Mouse (Mus musculus) neural tube, embryonic 12.5 days (tissue): ENCODE measurements around the gene Olfr262. TPM values are rescaled to one million over a fixed set of nuclear protein-coding genes. Genes with fewer than 3 reads are reported as not detected.
"Not testable (repeated sequence)": the region's sequence is repeated elsewhere in the genome, so short reads cannot be mapped to it uniquely, and the experiment has no call there.

Source experiments
- ATAC-seq: fragments of 200-750 bp; cut with Nextera tagmentation; 2 replicates; pipeline ENCODE4 v1.8.0; 2017; ENCODE audit warnings: low read depth, mild to moderate bottlenecking, moderate TSS enrichment, moderate library complexity; ENCODE audit not compliant: low FRiP score
- H3K27ac ChIP-seq: fragments of 300-500 bp; sonication (generic); 2 replicates; pipeline ENCODE4 v1.5.1; 2016
- H3K27me3 ChIP-seq: fragments of 300-500 bp; sonication (generic); replicated peaks from 2 replicates; pipeline ENCODE4 v1.6.1; 2016; ENCODE audit warnings: mild to moderate bottlenecking
- H3K36me3 ChIP-seq: fragments of 300-500 bp; sonication (generic); 2 replicates; pipeline ENCODE4 v1.6.1; 2016; ENCODE audit warnings: mild to moderate bottlenecking
- H3K4me1 ChIP-seq: fragments of 300-500 bp; sonication (generic); 2 replicates; pipeline ENCODE4 v1.6.1; 2016
- H3K4me2 ChIP-seq: fragments of 300-500 bp; sonication (generic); replicated peaks from 2 replicates; pipeline ENCODE4 v1.6.1; 2016; ENCODE audit warnings: mild to moderate bottlenecking
- H3K4me3 ChIP-seq: fragments of 300-500 bp; sonication (generic); 2 replicates; pipeline ENCODE4 v1.5.1; 2016
- H3K9ac ChIP-seq: fragments of 300-500 bp; sonication (generic); 2 replicates; pipeline ENCODE4 v1.6.1; 2016; ENCODE audit warnings: mild to moderate bottlenecking
- H3K9me3 ChIP-seq: fragments of 300-500 bp; sonication (generic); 2 replicates; pipeline ENCODE4 v1.6.1; 2016; ENCODE audit warnings: mild to moderate bottlenecking
- WGBS: fragments of 180-500 bp; shearing (Covaris S2); methylation state at CpG from one replicate; pipeline ENCODE4 v1.1.7; 2016; 5-methylcytosine and 5-hydroxymethylcytosine counted together
- polyA plus RNA-seq: library from polyadenylated mRNA; unstranded; fragments of >200 nt; fragmentation: Nextera tagmentation; extraction: Ambion mirVana; gene quantifications from 2 replicates; pipeline ENCODE4 v1.2.1, GENCODE M21; 2016

The Olfr262 gene
- not detected in 2 replicates for polyA plus RNA-seq

DNA sequence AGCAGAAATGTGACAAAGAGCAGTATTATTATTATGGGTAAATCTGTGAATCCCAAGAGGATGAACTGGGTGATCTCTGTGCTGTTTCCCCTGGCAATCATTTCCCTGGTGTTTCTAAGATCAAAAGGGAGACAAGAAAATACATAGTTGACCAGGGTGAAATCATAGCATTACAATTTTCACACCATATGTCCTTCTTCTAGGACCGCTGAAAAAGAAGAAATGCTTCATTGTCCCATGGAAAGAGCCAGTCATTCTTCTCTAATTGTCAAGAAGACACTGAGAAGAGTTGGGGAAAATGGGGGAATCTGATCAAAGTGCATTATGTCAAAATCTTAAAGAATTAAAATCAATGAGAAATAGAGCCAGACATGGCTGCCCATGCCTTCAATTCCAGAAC is at the start of gene Olfr262:
Gene Olfr262, minus strand, starts transcription at position 101 of the 400 bp plus-strand sequence.
- WGBS: 88% methylated on average over 1 of the region's 1 CpGs
- ATAC-seq: no peak
- no peaks in the 10 kb centered on the region for H3K4me1 ChIP-seq
- H3K27ac ChIP-seq: no peak within 1 kb of the TSS
- no peak within 1 kb of the TSS for H3K9ac ChIP-seq
- H3K27me3 ChIP-seq: no peaks in the 10 kb centered on the region
- H3K4me2 ChIP-seq: no peak within 1 kb of the TSS
- no peak within 1 kb of the TSS for H3K4me3 ChIP-seq
- no peaks in the 10 kb centered on the region for H3K9me3 ChIP-seq
- no peaks in the 10 kb centered on the region for H3K36me3 ChIP-seq

DNA sequence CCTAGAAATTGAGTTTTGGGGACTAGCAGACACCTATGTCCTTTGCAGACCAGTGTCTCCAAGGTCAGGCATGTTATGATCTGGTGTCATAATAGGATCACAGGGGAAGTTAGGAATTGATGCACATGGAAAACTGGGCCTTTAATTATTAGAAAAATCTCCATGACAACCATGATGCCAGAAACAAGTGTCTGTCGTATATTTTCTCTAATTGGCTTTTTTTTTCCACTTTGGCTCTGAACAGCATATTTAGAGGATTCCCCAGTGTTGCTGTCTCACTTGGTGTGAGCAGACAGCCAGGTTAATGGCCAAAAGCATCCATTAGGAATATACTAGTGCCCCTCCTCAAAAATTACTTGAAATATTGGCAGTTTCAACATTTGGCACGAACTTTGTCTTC is 38.1 kb upstream of the Olfr262 start, which contains the start of gene Olfr1434:
Gene Olfr1434, plus strand, starts transcription at position 301 of the 400 bp plus-strand sequence.
- no peak for ATAC-seq
- Histone ChIP-seq H3K4me1 (no peaks in the 10 kb centered on the region), H3K27ac (no peak within 1 kb of the TSS), H3K36me3 (no peaks in the 10 kb centered on the region), H3K4me2 (no peak within 1 kb of the TSS), H3K27me3 (no peaks in the 10 kb centered on the region), H3K9ac (no peak within 1 kb of the TSS), H3K9me3 (no peaks in the 10 kb centered on the region), H3K4me3 (no peak within 1 kb of the TSS)
- WGBS: 76% methylated on average over 2 of the region's 2 CpGs

DNA sequence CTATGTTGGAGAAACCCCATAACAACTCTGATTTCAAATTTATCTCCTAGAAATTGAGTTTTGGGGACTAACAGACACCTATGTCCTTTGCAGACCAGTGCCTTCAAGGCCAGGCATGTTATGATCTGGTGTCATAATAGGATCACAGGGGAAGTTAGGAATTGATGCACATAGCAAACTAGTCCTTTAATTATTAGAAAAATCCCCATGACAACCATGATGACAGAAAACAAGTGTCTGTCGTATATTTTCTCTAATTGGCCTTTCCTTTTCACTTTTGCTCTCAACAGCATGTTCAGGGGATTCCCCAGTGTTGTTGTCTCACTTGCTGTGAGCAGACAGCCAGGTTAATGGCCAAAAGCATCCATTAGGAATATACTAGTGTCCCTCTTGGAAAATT is 19.3 kb upstream of the Olfr262 start, which contains the start of gene Olfr235:
Gene Olfr235, plus strand, starts transcription at position 301 of the 400 bp plus-strand sequence.
- H3K9me3 ChIP-seq: no peaks in the 10 kb centered on the region
- no peaks in the 10 kb centered on the region for H3K36me3 ChIP-seq
- no peak within 1 kb of the TSS for H3K9ac ChIP-seq
- H3K4me3 ChIP-seq: no peak within 1 kb of the TSS
- H3K4me1 ChIP-seq: no peaks in the 10 kb centered on the region
- H3K4me2 ChIP-seq: no peak within 1 kb of the TSS
- no peaks in the 10 kb centered on the region for H3K27me3 ChIP-seq
- no peak for ATAC-seq
- WGBS: 58% methylated on average over 1 of the region's 1 CpGs
- H3K27ac ChIP-seq: no peak within 1 kb of the TSS

DNA sequence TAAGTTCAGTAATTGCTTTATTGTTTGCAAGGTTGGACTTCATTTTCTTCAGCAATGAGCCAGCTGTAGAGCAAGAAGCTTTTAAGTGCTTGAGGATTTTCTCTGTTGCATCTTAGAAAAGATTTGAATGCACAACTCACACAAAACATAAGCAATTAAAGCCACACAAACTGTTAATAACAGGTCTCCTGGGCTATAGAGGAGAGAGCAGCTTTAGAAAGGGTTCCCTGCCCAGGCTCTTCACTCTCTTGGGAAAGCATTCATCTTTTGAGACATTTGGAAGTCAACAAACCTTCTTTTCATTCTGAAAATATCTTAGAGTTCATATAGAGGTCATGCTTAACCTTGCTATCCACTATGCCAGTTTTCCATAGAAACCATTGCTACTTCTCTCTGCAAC is 9.0 kb downstream of the Olfr262 start, which contains the start of gene Olfr1432:
Gene Olfr1432, minus strand, starts transcription at position 101 of the 400 bp plus-strand sequence.
- not testable (repeated sequence) for H3K27ac ChIP-seq, H3K27me3 ChIP-seq, H3K4me3 ChIP-seq, H3K36me3 ChIP-seq, H3K4me2 ChIP-seq, H3K9me3 ChIP-seq, H3K9ac ChIP-seq, ATAC-seq, H3K4me1 ChIP-seq

DNA sequence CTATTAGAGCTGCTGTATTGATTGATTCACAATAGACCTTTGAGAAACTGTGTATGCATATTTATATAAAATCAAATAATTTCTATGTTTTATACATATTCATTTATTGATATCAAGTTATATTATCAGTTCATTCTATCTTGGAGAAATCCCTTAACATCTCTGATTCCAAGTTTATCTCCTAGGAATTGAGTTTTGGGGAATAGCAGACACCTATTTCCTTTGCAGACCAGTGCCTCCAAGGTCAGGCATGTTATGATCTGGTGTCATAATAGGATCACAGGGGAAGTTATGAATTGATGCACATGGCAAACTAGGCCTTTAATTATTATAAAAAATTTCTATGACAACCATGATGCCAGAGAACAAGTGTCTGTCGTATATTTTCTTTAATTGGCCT is 41.1 kb downstream of the Olfr262 start, which contains the start of gene Olfr1431:
Gene Olfr1431, plus strand, starts transcription at position 301 of the 400 bp plus-strand sequence.
- no peaks in the 10 kb centered on the region for H3K4me1 ChIP-seq
- no peak for ATAC-seq

DNA sequence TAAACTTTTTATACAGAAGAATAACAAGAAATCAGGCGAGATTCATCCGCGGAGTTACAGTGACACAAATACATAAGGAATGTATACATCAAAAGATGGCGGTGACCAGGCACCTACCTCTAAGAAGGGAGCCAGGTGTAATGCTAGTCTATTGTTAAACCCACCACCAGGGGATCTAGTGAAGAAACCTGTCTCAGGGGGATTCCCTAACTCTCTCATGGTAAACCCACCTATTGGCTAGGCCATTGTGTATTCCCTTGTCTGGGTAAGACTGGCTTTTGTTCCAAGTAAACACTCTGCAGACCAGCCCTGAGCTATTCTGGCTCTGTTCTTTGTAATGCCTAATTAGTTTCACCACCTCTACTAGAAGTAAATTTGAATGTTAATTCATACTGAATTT is 42.4 kb downstream of the Olfr262 start:
- H3K36me3 ChIP-seq, H3K4me2 ChIP-seq, H3K4me1 ChIP-seq, H3K9ac ChIP-seq, H3K27me3 ChIP-seq, H3K9me3 ChIP-seq, ATAC-seq, H3K27ac ChIP-seq, H3K4me3 ChIP-seq: not testable (repeated sequence)
- WGBS: 91% methylated on average over 4 of the region's 4 CpGs

More for the DNA sequence above, 41.1 kb downstream of the Olfr262 start, which contains the start of gene Olfr1431:
- no peaks in the 10 kb centered on the region for H3K36me3 ChIP-seq
- no peak within 1 kb of the TSS for H3K4me2 ChIP-seq
- no peak within 1 kb of the TSS for H3K4me3 ChIP-seq
- WGBS: 90% methylated on average over 1 of the region's 1 CpGs
- H3K27ac ChIP-seq: no peak within 1 kb of the TSS
- no peaks in the 10 kb centered on the region for H3K27me3 ChIP-seq
- no peak within 1 kb of the TSS for H3K9ac ChIP-seq
- H3K9me3 ChIP-seq: no peaks in the 10 kb centered on the region

Other genes starting within 250 kb of the Olfr262 start
- gene Olfr1423, start 200.3 kb downstream of the Olfr262 start, polyA plus RNA-seq: not detected in 2 replicates
- not detected in 2 replicates for gene Olfr1424, start 179.0 kb downstream of the Olfr262 start, polyA plus RNA-seq
- gene Olfr1425, start 163.9 kb downstream of the Olfr262 start, polyA plus RNA-seq: not detected in 2 replicates
- gene Olfr1426, start 149.6 kb downstream of the Olfr262 start, polyA plus RNA-seq: not detected in 2 replicates
- gene Olfr1427, start 138.3 kb downstream of the Olfr262 start, polyA plus RNA-seq: not detected in 2 replicates
- not detected in 2 replicates for gene Olfr1428, start 125.8 kb downstream of the Olfr262 start, polyA plus RNA-seq
- gene Olfr76, start 118.5 kb downstream of the Olfr262 start, polyA plus RNA-seq: not detected in 2 replicates
- not detected in 2 replicates for gene Olfr1555-ps1, start 71.5 kb downstream of the Olfr262 start, polyA plus RNA-seq
- gene Olfr1431, start 41.0 kb downstream of the Olfr262 start, polyA plus RNA-seq: not detected in 2 replicates
- not detected in 2 replicates for gene Olfr1432, start 9.1 kb downstream of the Olfr262 start, polyA plus RNA-seq
- not detected in 2 replicates for gene Olfr235, start 19.4 kb upstream of the Olfr262 start, polyA plus RNA-seq
- gene Olfr1434, start 38.2 kb upstream of the Olfr262 start, polyA plus RNA-seq: not detected in 2 replicates
- gene Olfr1436, start 57.5 kb upstream of the Olfr262 start, polyA plus RNA-seq: not detected in 2 replicates
- not detected in 2 replicates for gene Olfr1437, start 83.4 kb upstream of the Olfr262 start, polyA plus RNA-seq
- not detected in 2 replicates for gene Olfr1438-ps1, start 94.3 kb upstream of the Olfr262 start, polyA plus RNA-seq
- gene Olfr1440, start 145.6 kb upstream of the Olfr262 start, polyA plus RNA-seq: not detected in 2 replicates
- gene Olfr1441, start 175.8 kb upstream of the Olfr262 start, polyA plus RNA-seq: not detected in 2 replicates
- not detected in 2 replicates for gene Pfpl, start 186.2 kb upstream of the Olfr262 start, polyA plus RNA-seq
- 0.76 and 1.1 TPM in 2 replicates for gene Mpeg1, start 219.1 kb upstream of the Olfr262 start, polyA plus RNA-seq